Mouse (Mus musculus) hindbrain, embryonic 14.5 days (tissue): ENCODE results near the gene Fcgr1. TPM values are rescaled to one million over a fixed set of nuclear protein-coding genes. Genes with fewer than 3 reads are reported as not detected.
"Not testable (repeated sequence)": the region's sequence is repeated elsewhere in the genome, so short reads cannot be mapped to it uniquely, and the experiment has no call there.

Experiments
- ATAC-seq: fragments of 200-750 bp; cut with Nextera tagmentation; 2 replicates; pipeline ENCODE4 v1.8.0; 2017; ENCODE audit warnings: moderate number of reproducible peaks, mild to moderate bottlenecking, moderate TSS enrichment, moderate library complexity; ENCODE audit not compliant: low FRiP score
- DNase-seq: peaks from one replicate; pipeline ENCODE4 v3.0.0-alpha.2; 2015; ENCODE audit warnings: low spot score
- H3K27ac ChIP-seq: fragments of 300-500 bp; sonication (generic); 2 replicates; pipeline ENCODE4 v1.5.1; 2014; ENCODE audit warnings: mild to moderate bottlenecking, moderate library complexity
- H3K27me3 ChIP-seq: fragments of 300-500 bp; sonication (generic); 2 replicates; pipeline ENCODE4 v1.6.1; 2014; ENCODE audit warnings: mild to moderate bottlenecking, low read length, mixed read lengths; ENCODE audit not compliant: control insufficient read depth, insufficient read depth
- H3K36me3 ChIP-seq: fragments of 300-500 bp; sonication (generic); replicated peaks from 2 replicates; pipeline ENCODE4 v1.6.1; 2014; ENCODE audit not compliant: control insufficient read depth, insufficient read depth
- H3K4me1 ChIP-seq: fragments of 300-500 bp; sonication (generic); replicated peaks from 2 replicates; pipeline ENCODE4 v1.6.1; 2014; ENCODE audit warnings: antibody characterized with exemption, low read length, mixed read lengths; ENCODE audit not compliant: control insufficient read depth, insufficient read depth
- H3K4me2 ChIP-seq: fragments of 300-500 bp; sonication (generic); replicated peaks from 2 replicates; pipeline ENCODE4 v1.6.1; 2014; ENCODE audit warnings: mild to moderate bottlenecking, moderate library complexity
- H3K4me3 ChIP-seq: fragments of 300-500 bp; sonication (generic); replicated peaks from 2 replicates; pipeline ENCODE4 v1.5.1; 2014; ENCODE audit warnings: mild to moderate bottlenecking, low read length
- H3K9ac ChIP-seq: fragments of 300-500 bp; sonication (generic); 2 replicates; pipeline ENCODE4 v1.6.1; 2014
- H3K9me3 ChIP-seq: fragments of 300-500 bp; sonication (generic); 2 replicates; pipeline ENCODE4 v1.6.1; 2016; ENCODE audit warnings: low read length; ENCODE audit not compliant: control insufficient read depth
- WGBS: fragments of 180-500 bp; shearing (Covaris S2); extraction: QIAGEN DNeasy Blood & Tissue Kit; methylation state at CpG from one replicate; pipeline ENCODE4 v1.1.7; 2014; 5-methylcytosine and 5-hydroxymethylcytosine counted together
- polyA plus RNA-seq: library from polyadenylated mRNA; unstranded; fragments of >200 nt; fragmentation: Nextera tagmentation; extraction: Ambion mirVana; gene quantifications from 2 replicates; pipeline ENCODE4 v1.2.1, GENCODE M21; 2014

Fcgr1 gene
- polyA plus RNA-seq, 1 experiment from 2014 or later = 3.1 TPM

GRCm38 (mm10) chr3:96328730-96329387 lies 35.1 kb upstream of the Fcgr1 start:
- Histone ChIP-seq H3K36me3 (no peaks in the 10 kb centered on the region), H3K27me3 (peaks cover 97% of the 10 kb centered on the region), H3K27ac (no peak overlapping the region), H3K9me3 (no peaks in the 10 kb centered on the region), H3K9ac (no peak overlapping the region), H3K4me3 (no peak overlapping the region), H3K4me2 (no peak overlapping the region), H3K4me1 (0 out of 2 replicates have a peak, but pooled peaks cover 4% of the 10 kb centered on the region)
- DNase-seq = no peak
- ATAC-seq = no peak
- WGBS = 19% methylated on average over 15 of the region's 15 CpGs

GRCm38 (mm10) chr3:96328060-96328729 lies 34.4 kb upstream of the Fcgr1 start:
- not testable (repeated sequence) for H3K9me3 ChIP-seq, H3K27ac ChIP-seq, H3K9ac ChIP-seq, H3K4me1 ChIP-seq, H3K36me3 ChIP-seq, DNase-seq
- Histone ChIP-seq H3K4me3 (peak overlapping the region; percentile 18), H3K27me3 (peaks cover 97% of the 10 kb centered on the region), H3K4me2 (peak overlapping the region; percentile 49)
- peak; percentile 59; the same call in 1 of the 2 replicates for ATAC-seq
- WGBS = under 1% methylated on average over 42 of the region's 49 CpGs

GRCm38 (mm10) chr3:96327647-96328046 lies 33.9 kb upstream of the Fcgr1 start:
- DNase-seq = no peak
- ATAC-seq = peak; percentile 14; the same call in 1 of the 2 replicates
- Histone ChIP-seq H3K4me3 (peak overlapping the region; percentile 18), H3K4me2 (peak overlapping the region; percentile 49), H3K9me3 (no peaks in the 10 kb centered on the region), H3K9ac (no peak overlapping the region), H3K27ac (no peak overlapping the region), H3K27me3 (peaks cover 95% of the 10 kb centered on the region), H3K4me1 (0 out of 2 replicates have a peak, but pooled peaks cover 4% of the 10 kb centered on the region), H3K36me3 (no peaks in the 10 kb centered on the region)
- WGBS = 0% methylated on average over 15 of the region's 18 CpGs

- Histone ChIP-seq H3K4me3 (no peak overlapping the region), H3K4me2 (peak overlapping the region; percentile 49; the same call in 1 of the 2 replicates), H3K9ac (no peak overlapping the region), H3K27ac (no peak overlapping the region), H3K4me1 (0 out of 2 replicates have a peak, but pooled peaks cover 4% of the 10 kb centered on the region), H3K36me3 (no peaks in the 10 kb centered on the region), H3K9me3 (no peaks in the 10 kb centered on the region), H3K27me3 (peaks cover 95% of the 10 kb centered on the region)
- DNase-seq (no peak), ATAC-seq (no peak)
- 4% methylated on average over 6 of the region's 6 CpGs for WGBS
These were observed 33.4 kb upstream of the Fcgr1 start for GRCm38 (mm10) chr3:96327131-96327530.

GRCm38 (mm10) chr3:96323806-96324205 lies 30.0 kb upstream of the Fcgr1 start:
- not testable (repeated sequence) for H3K4me1 ChIP-seq, ATAC-seq, H3K4me2 ChIP-seq, H3K4me3 ChIP-seq, H3K36me3 ChIP-seq, H3K9ac ChIP-seq, H3K9me3 ChIP-seq, DNase-seq, H3K27ac ChIP-seq
- peaks cover 73% of the 10 kb centered on the region for H3K27me3 ChIP-seq
- WGBS = 72% methylated on average over 6 of the region's 6 CpGs

GRCm38 (mm10) chr3:96322609-96323008 lies 28.8 kb upstream of the Fcgr1 start:
- Histone ChIP-seq H3K9me3 (no peaks in the 10 kb centered on the region), H3K36me3 (no peaks in the 10 kb centered on the region), H3K4me1 (no peaks in the 10 kb centered on the region), H3K27me3 (peaks cover 62% of the 10 kb centered on the region), H3K4me2 (no peak overlapping the region), H3K9ac (no peak overlapping the region), H3K4me3 (no peak overlapping the region), H3K27ac (no peak overlapping the region)
- 17% methylated on average over 10 of the region's 10 CpGs for WGBS
- ATAC-seq = no peak
- no peak for DNase-seq

GRCm38 (mm10) chr3:96321891-96322290 lies 28.1 kb upstream of the Fcgr1 start:
- no peak for ATAC-seq
- H3K4me1 ChIP-seq = no peaks in the 10 kb centered on the region
- no peak overlapping the region for H3K27ac ChIP-seq
- H3K4me2 ChIP-seq = no peak overlapping the region
- no peaks in the 10 kb centered on the region for H3K36me3 ChIP-seq
- H3K27me3 ChIP-seq = peaks cover 55% of the 10 kb centered on the region
- H3K9me3 ChIP-seq = no peaks in the 10 kb centered on the region
- H3K9ac ChIP-seq = no peak overlapping the region
- 16% methylated on average over 15 of the region's 15 CpGs for WGBS
- no peak for DNase-seq
- no peak overlapping the region for H3K4me3 ChIP-seq

- H3K9me3 ChIP-seq, H3K9ac ChIP-seq, H3K4me2 ChIP-seq, H3K36me3 ChIP-seq, H3K4me3 ChIP-seq, ATAC-seq, DNase-seq, H3K4me1 ChIP-seq, H3K27ac ChIP-seq: not testable (repeated sequence)
- H3K27me3 ChIP-seq = peaks cover 36% of the 10 kb centered on the region
- WGBS = 95% methylated on average over 11 of the region's 13 CpGs
These were observed 26.2 kb upstream of the Fcgr1 start for GRCm38 (mm10) chr3:96320003-96320402.

- Histone ChIP-seq H3K9ac (no peak overlapping the region), H3K27me3 (no peaks in the 10 kb centered on the region), H3K36me3 (no peaks in the 10 kb centered on the region), H3K27ac (no peak overlapping the region), H3K9me3 (no peaks in the 10 kb centered on the region), H3K4me3 (no peak overlapping the region), H3K4me1 (no peaks in the 10 kb centered on the region), H3K4me2 (no peak overlapping the region)
- ATAC-seq (no peak), DNase-seq (no peak)
- WGBS = 59% methylated on average over 8 of the region's 8 CpGs
These were observed 18.8 kb upstream of the Fcgr1 start for GRCm38 (mm10) chr3:96312341-96313098.
